Mouse (Mus musculus) neutrophil, adult 5-6 weeks (primary cell): ENCODE data around the gene Mt2. TPM values are rescaled to one million over a fixed set of nuclear protein-coding genes. Genes with fewer than 3 reads are reported as not detected.

Experiments
- ATAC-seq: fragments of 151-379, 151-347 bp; 2 replicates; pipeline ENCODE4 v1.8.0; 2017; ENCODE audit warnings: mild to moderate bottlenecking, moderate TSS enrichment; ENCODE audit not compliant: insufficient number of reproducible peaks, poor library complexity, low FRiP score, severe bottlenecking; ENCODE audit errors: extremely low read depth
- total RNA-seq: library from RNA; stranded (forward); fragments of 200-1000 nt; gene quantifications from 2 replicates; pipeline ENCODE4 v1.2.3, GENCODE M21; 2017

The Mt2 gene
- total RNA-seq, 1 experiment from 2014 or later: not detected

- no peak for ATAC-seq
These were observed 2.9 kb upstream of the Mt2 start for GRCm38 (mm10) chr8:94169547-94169946.

DNA sequence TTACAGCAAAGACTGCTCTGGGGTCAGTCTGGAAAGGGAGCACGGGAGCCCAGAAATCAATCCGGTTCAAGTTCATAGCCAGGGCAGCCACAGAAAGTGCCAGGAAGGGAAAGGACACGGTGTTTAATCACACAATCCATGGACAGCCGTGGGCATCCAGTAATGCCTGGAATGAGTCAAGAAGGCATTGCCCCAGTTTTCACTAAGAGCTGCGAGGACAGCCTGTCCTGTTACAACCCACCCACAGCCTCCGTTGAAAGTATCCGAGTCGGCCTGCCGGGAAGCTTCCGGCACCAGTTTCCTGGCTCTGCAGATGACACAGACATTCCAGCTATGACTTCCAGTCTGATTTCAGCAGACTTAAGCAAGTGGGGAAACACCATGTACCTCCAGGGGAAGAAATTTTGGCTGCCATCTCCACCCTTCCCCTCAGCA, 1.1 kb upstream of the Mt2 start:
- ATAC-seq: no peak

DNA sequence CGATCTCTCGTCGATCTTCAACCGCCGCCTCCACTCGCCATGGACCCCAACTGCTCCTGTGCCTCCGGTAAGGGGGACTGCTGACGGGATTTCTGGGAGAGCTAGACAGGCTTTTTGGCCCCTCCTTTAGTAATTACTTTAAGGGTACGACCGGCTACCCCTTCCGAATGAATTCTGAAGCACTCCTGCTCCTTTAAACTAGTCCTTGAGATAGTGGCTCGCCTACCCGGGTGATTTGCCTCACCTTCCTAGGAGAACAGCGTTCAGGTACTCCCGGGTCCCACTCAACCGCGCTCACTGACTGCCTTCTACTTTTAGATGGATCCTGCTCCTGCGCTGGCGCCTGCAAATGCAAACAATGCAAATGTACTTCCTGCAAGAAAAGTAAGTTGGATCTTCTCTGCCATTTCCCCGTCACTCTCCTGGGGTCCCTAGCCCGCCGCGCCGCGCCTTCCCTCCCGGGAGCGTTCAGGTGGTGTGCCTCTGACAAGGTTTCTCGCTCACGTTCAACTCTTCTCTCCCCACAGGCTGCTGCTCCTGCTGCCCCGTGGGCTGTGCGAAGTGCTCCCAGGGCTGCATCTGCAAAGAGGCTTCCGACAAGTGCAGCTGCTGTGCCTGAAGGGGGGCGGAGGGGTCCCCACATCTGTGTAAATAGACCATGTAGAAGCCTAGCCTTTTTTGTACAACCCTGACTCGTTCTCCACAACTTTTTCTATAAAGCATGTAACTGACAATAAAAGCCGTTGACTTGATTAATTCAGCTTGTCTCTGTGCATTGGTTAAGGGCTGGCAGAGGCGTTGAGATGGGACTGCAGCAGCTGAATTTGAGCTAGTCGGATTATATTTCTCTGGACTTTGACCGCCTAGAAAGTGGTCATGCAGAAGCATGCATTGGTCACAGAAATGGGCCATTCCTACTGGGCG, 607 bp downstream of the Mt2 start:
- no peak for ATAC-seq

GRCm38 (mm10) chr8:94173848-94174403, 1.5 kb downstream of the Mt2 start:
- no peak for ATAC-seq

- no peak for ATAC-seq
These were observed 2.3 kb downstream of the Mt2 start for GRCm38 (mm10) chr8:94174619-94175213.

DNA sequence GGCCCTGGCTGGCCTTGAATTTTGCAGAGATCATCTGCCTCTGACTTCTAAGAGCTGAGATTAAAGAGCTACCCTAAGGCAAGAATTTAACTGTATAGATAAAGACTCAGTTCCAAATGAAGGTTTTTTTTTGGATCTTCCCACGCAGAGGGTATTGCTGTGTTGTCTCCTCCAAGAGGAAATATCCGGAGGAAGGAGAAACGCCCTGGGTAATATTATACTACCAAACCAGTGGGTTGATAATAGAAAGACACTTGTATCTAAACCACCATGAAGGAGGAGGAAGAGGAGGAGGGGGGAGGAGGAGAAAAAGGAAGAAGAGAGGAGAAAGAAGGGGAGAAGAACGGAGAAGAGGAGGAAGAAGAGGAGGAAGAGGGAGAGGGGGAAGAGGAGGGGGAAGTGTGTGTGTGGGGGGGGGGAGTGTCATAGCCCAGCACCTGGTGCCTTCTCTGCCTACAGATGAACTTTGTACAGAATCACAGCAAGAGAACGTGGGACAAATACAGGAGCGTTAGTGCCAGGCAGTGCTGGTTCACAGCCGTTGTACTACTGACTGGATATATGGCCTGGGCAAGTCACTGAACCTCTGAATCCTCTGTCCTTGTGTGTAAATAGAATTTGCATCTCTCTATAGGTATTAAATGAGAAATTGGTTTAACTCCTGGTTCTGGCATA, 5.4 kb downstream of the Mt2 start:
- ATAC-seq: no peak

DNA sequence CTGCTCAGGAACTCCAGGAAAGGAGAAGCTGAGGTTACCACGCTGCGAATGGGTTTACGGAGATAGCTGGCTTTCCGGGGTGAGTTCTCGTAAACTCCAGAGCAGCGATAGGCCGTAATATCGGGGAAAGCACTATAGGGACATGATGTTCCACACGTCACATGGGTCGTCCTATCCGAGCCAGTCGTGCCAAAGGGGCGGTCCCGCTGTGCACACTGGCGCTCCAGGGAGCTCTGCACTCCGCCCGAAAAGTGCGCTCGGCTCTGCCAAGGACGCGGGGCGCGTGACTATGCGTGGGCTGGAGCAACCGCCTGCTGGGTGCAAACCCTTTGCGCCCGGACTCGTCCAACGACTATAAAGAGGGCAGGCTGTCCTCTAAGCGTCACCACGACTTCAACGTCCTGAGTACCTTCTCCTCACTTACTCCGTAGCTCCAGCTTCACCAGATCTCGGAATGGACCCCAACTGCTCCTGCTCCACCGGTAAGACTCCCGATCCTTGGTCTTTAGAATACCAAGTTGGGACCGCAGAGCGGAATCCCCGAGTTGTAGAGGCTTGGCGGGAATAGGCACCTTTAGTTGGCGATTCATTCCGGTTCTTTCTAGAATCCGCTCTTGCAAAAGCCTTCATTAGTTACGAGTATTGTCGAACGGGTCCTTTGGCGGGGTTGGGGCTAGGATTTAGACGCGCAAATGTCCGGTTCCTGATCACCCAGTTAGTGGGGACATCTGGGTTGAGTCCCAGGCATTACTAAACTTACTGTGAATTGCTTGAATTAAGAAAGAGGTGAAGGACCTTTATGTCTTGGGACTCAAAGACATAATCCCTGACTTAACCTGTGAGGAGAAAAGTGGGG, 6.6 kb downstream of the Mt2 start, which contains the start of gene Mt1:
Gene Mt1, plus strand, starts transcription at position 226 of the 856 bp plus-strand sequence.
- ATAC-seq: peak; percentile 57

GRCm38 (mm10) chr8:94179713-94180560, 7.5 kb downstream of the Mt2 start:
- ATAC-seq: no peak

DNA sequence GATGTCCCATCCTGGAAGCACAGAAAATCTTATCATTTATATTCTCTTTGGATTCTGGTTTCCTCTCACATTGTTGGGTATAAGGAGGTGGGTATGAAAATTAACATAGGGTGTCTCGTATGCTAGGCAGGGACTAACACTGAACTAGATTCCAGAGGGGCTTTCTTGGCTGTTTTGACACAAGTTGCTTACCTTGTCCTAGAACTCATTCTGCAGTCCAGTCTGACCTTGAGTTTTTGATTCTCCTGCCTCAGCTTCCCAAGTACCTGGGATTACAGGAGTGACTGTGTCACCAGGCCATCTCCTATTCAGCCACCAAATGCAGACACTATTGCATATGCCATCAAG, 8.1 kb downstream of the Mt2 start:
- no peak for ATAC-seq

- ATAC-seq: no peak
These were observed 9.8 kb downstream of the Mt2 start for GRCm38 (mm10) chr8:94182055-94182929.

- peak; percentile 50 for ATAC-seq
These were observed 10.7 kb downstream of the Mt2 start for GRCm38 (mm10) chr8:94183117-94183516.

DNA sequence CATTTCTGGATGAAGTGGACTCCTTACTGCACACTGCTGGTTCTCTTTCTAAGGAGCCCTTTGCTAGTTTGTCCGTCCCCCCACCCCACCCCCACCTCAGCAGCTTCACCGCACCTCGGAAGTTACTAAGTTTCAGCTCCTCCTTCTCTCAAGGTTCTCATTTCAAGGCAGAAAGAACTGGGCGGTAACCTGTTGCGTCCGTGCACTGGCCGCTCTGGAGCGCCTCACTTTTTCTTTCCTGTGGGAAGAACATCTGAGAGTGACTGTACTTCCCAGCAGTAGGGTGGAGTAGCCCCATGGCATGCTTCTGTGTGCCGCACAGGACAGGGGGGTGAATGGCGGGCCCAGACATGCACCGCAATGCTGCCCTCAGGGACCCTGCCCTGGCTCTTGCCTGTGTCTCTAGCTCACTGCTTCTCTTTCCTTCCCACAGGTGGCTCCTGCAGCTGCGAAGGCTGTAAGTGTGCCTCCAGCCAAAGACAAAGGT, 11.9 kb downstream of the Mt2 start:
- ATAC-seq: no peak

DNA sequence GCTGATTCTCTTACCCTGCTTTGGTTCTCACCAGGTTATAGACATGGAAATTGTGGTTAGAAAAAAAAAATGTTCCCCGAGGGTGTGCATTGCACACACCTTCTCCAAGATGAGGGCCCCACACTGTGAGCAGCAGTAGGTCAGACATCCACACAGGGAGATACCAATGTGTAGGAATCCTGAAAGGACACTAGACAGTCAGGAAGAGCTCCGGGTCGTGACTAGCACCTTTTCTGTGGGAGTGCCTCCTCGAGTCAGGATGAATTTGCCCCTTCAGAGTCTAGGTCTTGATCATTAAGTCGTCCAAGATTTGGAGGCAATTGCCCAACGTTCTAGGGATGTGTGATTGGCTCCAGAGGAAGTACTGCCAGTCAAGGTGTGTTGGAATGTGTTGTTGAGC, 13.3 kb downstream of the Mt2 start:
- no peak for ATAC-seq

DNA sequence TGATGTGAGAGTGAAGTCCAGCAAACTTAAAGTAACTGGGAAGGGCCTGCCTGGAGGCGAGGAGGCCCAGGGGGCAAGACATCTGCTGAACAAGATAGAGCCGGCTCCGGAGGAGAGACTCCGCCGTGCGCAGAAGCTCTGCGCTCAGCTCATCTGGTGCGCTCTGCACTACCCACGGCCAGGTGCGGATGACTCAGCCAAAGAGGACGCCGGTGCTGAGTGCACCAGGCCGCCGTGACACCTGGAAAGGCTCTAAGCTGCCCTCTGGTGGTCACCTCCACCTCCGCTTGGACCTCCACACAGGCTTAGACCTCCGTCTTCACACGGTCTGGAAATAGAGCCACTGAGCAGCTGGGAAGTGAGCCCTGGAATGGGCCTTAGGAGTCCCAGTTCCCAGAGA, 14.1 kb downstream of the Mt2 start:
- peak; percentile 33; the same call in 1 of the 2 replicates for ATAC-seq

- ATAC-seq: no peak
These were observed 15.0 kb downstream of the Mt2 start for GRCm38 (mm10) chr8:94187290-94188002.
